Mouse (Mus musculus): ENCODE results near the gene Hexb. TPM values are rescaled to one million over a fixed set of nuclear protein-coding genes. Genes with fewer than 3 reads are reported as not detected.

Hexb gene
- polyA plus RNA-seq, 1 experiment, result 30.9 TPM

GRCm38 (mm10) chr13:97187693-97188092 lies 10.5 kb downstream of the Hexb start:
- TF ChIP-seq MAX (IDR thresholded peaks at IDR 0.05; ENCODE audit: low read depth) (no peak), POLR2A (IDR thresholded peaks at IDR 0.05; ENCODE audit: insufficient read length, low read depth) (no peak), TCF12 (IDR thresholded peaks at IDR 0.05; ENCODE audit: insufficient read depth, poor library complexity, severe bottlenecking) (no peak), E2F4 (IDR thresholded peaks at IDR 0.05; ENCODE audit: insufficient read depth) (no peak), USF1 (IDR thresholded peaks at IDR 0.05; ENCODE audit: low read depth) (no peak), REST (IDR thresholded peaks at IDR 0.05; ENCODE audit: insufficient read depth, insufficient read length) (no peak), POLR2AphosphoS2 (IDR thresholded peaks at IDR 0.05; ENCODE audit: insufficient read length, low read depth) (no peak), MYOD1 (IDR thresholded peaks at IDR 0.05; ENCODE audit: control insufficient read depth in 1 of 3, insufficient read length in 2 of 3, low read depth in 2 of 3) (no peak), CEBPB (IDR thresholded peaks at IDR 0.05; ENCODE audit: insufficient read depth, poor library complexity, severe bottlenecking) (no peak), MYOG (IDR thresholded peaks at IDR 0.05; ENCODE audit: control insufficient read depth in 1 of 3, insufficient read depth in 1 of 3, insufficient read length in 2 of 3, low read depth in 2 of 3) (no peak), TCF3 (IDR thresholded peaks at IDR 0.05; ENCODE audit: insufficient read length, low read depth) (no peak), SRF (IDR thresholded peaks at IDR 0.05; ENCODE audit: control insufficient read depth, insufficient read length, low read depth) (no peak)
- Histone ChIP-seq H3K36me3 (ENCODE audit: control insufficient read depth, insufficient read depth) (peaks cover 12% of the 10 kb centered on the region), H3ac (ENCODE audit: control insufficient read depth, insufficient read length) (no peak overlapping the region), H3K4me3 (no peak overlapping the region), H3K79me2 (ENCODE audit: control insufficient read depth, insufficient read depth) (no peaks in the 10 kb centered on the region), H3K27me3 (ENCODE audit: control insufficient read depth, insufficient read depth, insufficient read length) (no peaks in the 10 kb centered on the region), H3K4me2 (ENCODE audit: low read depth) (no peak overlapping the region)

DNA sequence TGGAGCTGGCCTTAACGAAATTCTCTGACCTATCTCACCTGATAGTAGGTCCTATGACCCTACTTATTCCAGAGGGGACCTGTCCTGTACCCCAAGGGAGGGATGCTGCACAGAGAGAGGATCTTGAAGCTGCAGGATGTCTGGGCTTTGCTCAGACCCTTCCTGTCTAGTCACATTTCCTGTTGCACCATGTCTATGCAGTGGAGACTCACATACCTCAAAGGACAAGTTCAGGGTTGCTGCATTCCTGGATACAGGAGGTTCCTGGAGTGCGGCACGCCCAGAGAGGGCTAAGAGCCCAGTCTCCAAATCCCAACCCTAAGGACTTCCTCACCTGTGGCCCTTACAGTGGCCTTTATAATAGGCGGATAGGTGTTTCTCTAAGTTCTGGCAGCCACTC lies 11.8 kb downstream of the Hexb start:
- Histone ChIP-seq H3ac (ENCODE audit: control insufficient read depth, insufficient read length) (no peak overlapping the region), H3K4me3 (no peak overlapping the region), H3K27me3 (ENCODE audit: control insufficient read depth, insufficient read depth, insufficient read length) (no peaks in the 10 kb centered on the region), H3K36me3 (ENCODE audit: control insufficient read depth, insufficient read depth) (peaks cover 12% of the 10 kb centered on the region), H3K79me2 (ENCODE audit: control insufficient read depth, insufficient read depth) (no peaks in the 10 kb centered on the region), H3K4me2 (ENCODE audit: low read depth) (no peak overlapping the region)
- no peak for TF ChIP-seq MYOD1 (IDR thresholded peaks at IDR 0.05; ENCODE audit: control insufficient read depth in 1 of 3, insufficient read length in 2 of 3, low read depth in 2 of 3)
- no peak for TF ChIP-seq MAX (IDR thresholded peaks at IDR 0.05; ENCODE audit: low read depth)
- TF ChIP-seq TCF3 (IDR thresholded peaks at IDR 0.05; ENCODE audit: insufficient read length, low read depth), result no peak
- TF ChIP-seq POLR2AphosphoS2 (IDR thresholded peaks at IDR 0.05; ENCODE audit: insufficient read length, low read depth), result no peak
- TF ChIP-seq REST (IDR thresholded peaks at IDR 0.05; ENCODE audit: insufficient read depth, insufficient read length), result no peak
- no peak for TF ChIP-seq USF1 (IDR thresholded peaks at IDR 0.05; ENCODE audit: low read depth)
- TF ChIP-seq TCF12 (IDR thresholded peaks at IDR 0.05; ENCODE audit: insufficient read depth, poor library complexity, severe bottlenecking), result no peak
- no peak for TF ChIP-seq POLR2A (IDR thresholded peaks at IDR 0.05; ENCODE audit: insufficient read length, low read depth)
- TF ChIP-seq MYOG (IDR thresholded peaks at IDR 0.05; ENCODE audit: control insufficient read depth in 1 of 3, insufficient read depth in 1 of 3, insufficient read length in 2 of 3, low read depth in 2 of 3), result no peak
- TF ChIP-seq SRF (IDR thresholded peaks at IDR 0.05; ENCODE audit: control insufficient read depth, insufficient read length, low read depth), result no peak
- no peak for TF ChIP-seq CEBPB (IDR thresholded peaks at IDR 0.05; ENCODE audit: insufficient read depth, poor library complexity, severe bottlenecking)
- no peak for TF ChIP-seq E2F4 (IDR thresholded peaks at IDR 0.05; ENCODE audit: insufficient read depth)

DNA sequence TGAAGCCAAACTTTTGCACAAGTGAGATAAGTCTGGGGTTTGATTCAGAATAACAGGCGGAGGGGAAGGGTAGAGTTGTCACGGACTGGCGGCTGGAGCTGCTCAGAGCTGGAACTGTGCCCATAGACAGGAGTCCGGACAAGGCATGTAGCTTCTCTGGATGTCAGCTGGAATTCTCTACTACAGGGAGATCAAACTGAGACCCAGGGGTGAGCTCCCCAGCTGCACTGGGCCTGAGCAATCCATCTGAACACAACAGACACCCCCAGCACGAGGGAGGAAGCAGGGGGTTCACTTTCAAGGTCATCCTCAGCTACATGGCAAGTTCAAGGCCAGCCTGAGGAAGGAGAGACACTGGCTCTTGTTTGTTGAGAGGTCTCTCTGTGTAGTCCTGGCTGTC lies 13.5 kb downstream of the Hexb start:
- Histone ChIP-seq H3K4me2 (ENCODE audit: low read depth) (no peak overlapping the region), H3ac (ENCODE audit: control insufficient read depth, insufficient read length) (no peak overlapping the region), H3K36me3 (ENCODE audit: control insufficient read depth, insufficient read depth) (peaks cover 19% of the 10 kb centered on the region), H3K4me3 (no peak overlapping the region), H3K79me2 (ENCODE audit: control insufficient read depth, insufficient read depth) (no peaks in the 10 kb centered on the region), H3K27me3 (ENCODE audit: control insufficient read depth, insufficient read depth, insufficient read length) (no peaks in the 10 kb centered on the region)
- TF ChIP-seq MAX (IDR thresholded peaks at IDR 0.05; ENCODE audit: low read depth) (no peak), TCF3 (IDR thresholded peaks at IDR 0.05; ENCODE audit: insufficient read length, low read depth) (no peak), POLR2AphosphoS2 (IDR thresholded peaks at IDR 0.05; ENCODE audit: insufficient read length, low read depth) (no peak), USF1 (IDR thresholded peaks at IDR 0.05; ENCODE audit: low read depth) (no peak), TCF12 (IDR thresholded peaks at IDR 0.05; ENCODE audit: insufficient read depth, poor library complexity, severe bottlenecking) (no peak), POLR2A (IDR thresholded peaks at IDR 0.05; ENCODE audit: insufficient read length, low read depth) (no peak), MYOG (IDR thresholded peaks at IDR 0.05; ENCODE audit: control insufficient read depth in 1 of 3, insufficient read depth in 1 of 3, insufficient read length in 2 of 3, low read depth in 2 of 3) (no peak), CEBPB (IDR thresholded peaks at IDR 0.05; ENCODE audit: insufficient read depth, poor library complexity, severe bottlenecking) (no peak), SRF (IDR thresholded peaks at IDR 0.05; ENCODE audit: control insufficient read depth, insufficient read length, low read depth) (no peak), MYOD1 (IDR thresholded peaks at IDR 0.05; ENCODE audit: control insufficient read depth in 1 of 3, insufficient read length in 2 of 3, low read depth in 2 of 3) (no peak), REST (IDR thresholded peaks at IDR 0.05; ENCODE audit: insufficient read depth, insufficient read length) (no peak), E2F4 (IDR thresholded peaks at IDR 0.05; ENCODE audit: insufficient read depth) (no peak)

GRCm38 (mm10) chr13:97184168-97184567 lies 14.0 kb downstream of the Hexb start:
- Histone ChIP-seq H3K79me2 (ENCODE audit: control insufficient read depth, insufficient read depth) (no peaks in the 10 kb centered on the region), H3K4me2 (ENCODE audit: low read depth) (no peak overlapping the region), H3K36me3 (ENCODE audit: control insufficient read depth, insufficient read depth) (peaks cover 15% of the 10 kb centered on the region), H3ac (ENCODE audit: control insufficient read depth, insufficient read length) (no peak overlapping the region), H3K4me3 (no peak overlapping the region), H3K27me3 (ENCODE audit: control insufficient read depth, insufficient read depth, insufficient read length) (no peaks in the 10 kb centered on the region)
- no peak for TF ChIP-seq TCF3 (IDR thresholded peaks at IDR 0.05; ENCODE audit: insufficient read length, low read depth)
- TF ChIP-seq TCF12 (IDR thresholded peaks at IDR 0.05; ENCODE audit: insufficient read depth, poor library complexity, severe bottlenecking), result no peak
- TF ChIP-seq USF1 (IDR thresholded peaks at IDR 0.05; ENCODE audit: low read depth), result no peak
- no peak for TF ChIP-seq MYOD1 (IDR thresholded peaks at IDR 0.05; ENCODE audit: control insufficient read depth in 1 of 3, insufficient read length in 2 of 3, low read depth in 2 of 3)
- TF ChIP-seq CEBPB (IDR thresholded peaks at IDR 0.05; ENCODE audit: insufficient read depth, poor library complexity, severe bottlenecking), result no peak
- no peak for TF ChIP-seq POLR2A (IDR thresholded peaks at IDR 0.05; ENCODE audit: insufficient read length, low read depth)
- no peak for TF ChIP-seq REST (IDR thresholded peaks at IDR 0.05; ENCODE audit: insufficient read depth, insufficient read length)
- no peak for TF ChIP-seq POLR2AphosphoS2 (IDR thresholded peaks at IDR 0.05; ENCODE audit: insufficient read length, low read depth)
- no peak for TF ChIP-seq E2F4 (IDR thresholded peaks at IDR 0.05; ENCODE audit: insufficient read depth)
- no peak for TF ChIP-seq SRF (IDR thresholded peaks at IDR 0.05; ENCODE audit: control insufficient read depth, insufficient read length, low read depth)
- TF ChIP-seq MYOG (IDR thresholded peaks at IDR 0.05; ENCODE audit: control insufficient read depth in 1 of 3, insufficient read depth in 1 of 3, insufficient read length in 2 of 3, low read depth in 2 of 3), result no peak
- no peak for TF ChIP-seq MAX (IDR thresholded peaks at IDR 0.05; ENCODE audit: low read depth)
